Mouse (Mus musculus): ENCODE measurements at regions not wholly inside any gene's neighbourhood (a gene's known extent, or its start where the extent isn't known, plus 50 kb on each side); places are given as distances from the start of the nearest gene placed in this dataset.

DNA sequence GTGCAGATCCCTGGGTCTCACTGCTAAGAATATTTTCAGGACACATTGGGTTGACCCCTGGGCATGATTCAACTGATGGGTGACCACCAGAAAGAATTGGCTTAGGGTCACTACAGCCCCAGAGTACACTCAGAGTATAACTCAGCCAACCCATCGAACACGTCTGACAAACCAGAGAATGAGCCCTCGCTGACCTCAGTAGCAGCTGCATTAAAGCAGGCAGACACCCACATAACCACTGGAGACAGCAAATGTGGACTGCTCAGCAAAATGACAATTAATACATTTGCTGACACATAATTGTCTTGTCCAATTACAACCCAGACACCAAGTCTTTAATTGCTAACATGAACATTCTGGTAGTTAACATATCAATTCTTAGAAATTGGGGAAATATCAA is 175.7 kb downstream of the Cbln4 start:
- ATAC-seq (ENCODE audit: low FRiP score) (no peak), DNase-seq (ENCODE audit: low spot score, missing footprints) (no peak)
- WGBS, result 95% methylated on average over 3 of the region's 3 CpGs
- no peaks in the 10 kb centered on the region for H3K27me3 ChIP-seq (ENCODE audit: control insufficient read depth, insufficient read depth, low read length)
- H3K4me1 ChIP-seq (ENCODE audit: control insufficient read depth, insufficient read depth, low read length), result no peaks in the 10 kb centered on the region
- H3K9ac ChIP-seq (ENCODE audit: low read length), result no peak overlapping the region
- H3K27ac ChIP-seq (ENCODE audit: low read depth, low read length), result no peak overlapping the region
- no peak overlapping the region for H3K4me2 ChIP-seq
- no peaks in the 10 kb centered on the region for H3K36me3 ChIP-seq (ENCODE audit: control insufficient read depth, insufficient read depth, low read length)
- no peak overlapping the region for H3K4me3 ChIP-seq (ENCODE audit: low read depth, low read length)
- no peaks in the 10 kb centered on the region for H3K9me3 ChIP-seq (ENCODE audit: control insufficient read depth, low read length)

DNA sequence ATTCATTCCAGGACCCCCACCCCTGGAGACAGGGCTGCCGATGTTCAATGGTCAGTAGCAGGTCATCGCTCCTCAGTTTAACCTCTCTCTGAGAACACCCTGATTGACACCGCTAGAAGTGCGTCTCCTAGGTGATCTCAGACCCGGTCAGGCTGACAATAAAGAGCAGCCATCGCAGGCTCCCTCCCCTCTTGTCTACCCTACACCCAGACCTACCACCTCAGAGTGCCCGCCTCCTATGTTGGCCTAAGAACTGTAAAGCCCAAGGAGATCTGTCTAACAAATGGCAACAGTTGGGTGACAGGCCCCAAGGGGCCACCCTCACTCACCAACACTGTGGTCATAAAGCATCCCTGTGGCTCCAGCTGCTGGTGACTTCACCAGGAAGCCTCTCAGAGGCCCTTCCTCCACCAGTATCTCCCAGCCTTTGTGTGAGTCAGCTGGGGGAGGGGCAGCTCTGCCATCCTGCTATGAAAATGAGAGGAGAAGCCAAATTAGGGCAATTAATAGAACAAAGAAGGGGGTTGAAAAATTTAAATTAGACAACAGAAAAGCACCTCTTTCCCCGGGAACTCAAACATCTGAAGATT is 178.8 kb downstream of the Cbln4 start:
- Histone ChIP-seq H3K27me3 (ENCODE audit: control insufficient read depth, insufficient read depth, low read length) (no peaks in the 10 kb centered on the region), H3K4me2 (no peak overlapping the region), H3K9me3 (ENCODE audit: control insufficient read depth, low read length) (no peaks in the 10 kb centered on the region), H3K27ac (ENCODE audit: low read depth, low read length) (no peak overlapping the region), H3K4me1 (ENCODE audit: control insufficient read depth, insufficient read depth, low read length) (no peaks in the 10 kb centered on the region), H3K4me3 (ENCODE audit: low read depth, low read length) (no peak overlapping the region), H3K36me3 (ENCODE audit: control insufficient read depth, insufficient read depth, low read length) (no peaks in the 10 kb centered on the region), H3K9ac (ENCODE audit: low read length) (no peak overlapping the region)
- WGBS, result 83% methylated on average over 8 of the region's 8 CpGs
- DNase-seq (ENCODE audit: low spot score, missing footprints) (no peak), ATAC-seq (ENCODE audit: low FRiP score) (no peak)

DNA sequence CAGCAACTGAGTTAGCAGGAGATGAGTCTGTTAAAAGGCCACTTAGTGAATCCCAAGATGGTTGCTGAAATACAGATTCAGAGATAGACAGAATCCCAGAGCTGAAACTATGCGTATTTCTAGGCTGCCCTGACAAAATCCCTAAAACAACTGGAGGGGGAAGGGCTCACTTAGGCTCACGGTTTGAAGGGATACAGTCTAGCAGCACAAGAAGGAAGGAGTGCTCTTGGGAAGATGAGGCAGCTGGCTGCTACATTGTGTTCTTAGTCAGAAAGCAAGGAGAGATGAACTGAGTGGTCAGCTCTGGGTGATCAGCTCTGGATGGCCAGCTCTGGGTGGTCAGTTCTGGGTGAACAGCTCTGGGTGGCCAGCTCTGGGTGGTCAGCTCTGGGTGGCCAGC is 180.6 kb downstream of the Cbln4 start:
- no peak for DNase-seq (ENCODE audit: low spot score, missing footprints)
- H3K4me3 ChIP-seq (ENCODE audit: low read depth, low read length), result no peak overlapping the region
- no peaks in the 10 kb centered on the region for H3K9me3 ChIP-seq (ENCODE audit: control insufficient read depth, low read length)
- ATAC-seq (ENCODE audit: low FRiP score), result no peak
- no peaks in the 10 kb centered on the region for H3K4me1 ChIP-seq (ENCODE audit: control insufficient read depth, insufficient read depth, low read length)
- no peak overlapping the region for H3K4me2 ChIP-seq
- no peaks in the 10 kb centered on the region for H3K36me3 ChIP-seq (ENCODE audit: control insufficient read depth, insufficient read depth, low read length)
- 88% methylated on average over 2 of the region's 2 CpGs for WGBS
- no peak overlapping the region for H3K27ac ChIP-seq (ENCODE audit: low read depth, low read length)
- no peak overlapping the region for H3K9ac ChIP-seq (ENCODE audit: low read length)
- no peaks in the 10 kb centered on the region for H3K27me3 ChIP-seq (ENCODE audit: control insufficient read depth, insufficient read depth, low read length)

- Histone ChIP-seq H3K4me1 (ENCODE audit: control insufficient read depth, insufficient read depth, low read length) (no peaks in the 10 kb centered on the region), H3K4me2 (no peak overlapping the region), H3K9ac (ENCODE audit: low read length) (no peak overlapping the region), H3K36me3 (ENCODE audit: control insufficient read depth, insufficient read depth, low read length) (no peaks in the 10 kb centered on the region), H3K27ac (ENCODE audit: low read depth, low read length) (no peak overlapping the region), H3K9me3 (ENCODE audit: control insufficient read depth, low read length) (no peaks in the 10 kb centered on the region), H3K4me3 (ENCODE audit: low read depth, low read length) (no peak overlapping the region), H3K27me3 (ENCODE audit: control insufficient read depth, insufficient read depth, low read length) (no peaks in the 10 kb centered on the region)
- ATAC-seq (ENCODE audit: low FRiP score) (no peak), DNase-seq (ENCODE audit: low spot score, missing footprints) (no peak)
- WGBS, result 69% methylated on average over 5 of the region's 5 CpGs
Observed at GRCm38 (mm10) chr2:171858894-171859293, 184.4 kb downstream of the Cbln4 start.

- no peak overlapping the region for H3K4me2 ChIP-seq
- H3K36me3 ChIP-seq (ENCODE audit: control insufficient read depth, insufficient read depth, low read length), result no peaks in the 10 kb centered on the region
- ATAC-seq (ENCODE audit: low FRiP score) (no peak), DNase-seq (ENCODE audit: low spot score, missing footprints) (no peak)
- H3K4me1 ChIP-seq (ENCODE audit: control insufficient read depth, insufficient read depth, low read length), result no peaks in the 10 kb centered on the region
- H3K4me3 ChIP-seq (ENCODE audit: low read depth, low read length), result no peak overlapping the region
- no peak overlapping the region for H3K27ac ChIP-seq (ENCODE audit: low read depth, low read length)
- 84% methylated on average over 8 of the region's 8 CpGs for WGBS
- no peak overlapping the region for H3K9ac ChIP-seq (ENCODE audit: low read length)
- H3K9me3 ChIP-seq (ENCODE audit: control insufficient read depth, low read length), result no peaks in the 10 kb centered on the region
- no peaks in the 10 kb centered on the region for H3K27me3 ChIP-seq (ENCODE audit: control insufficient read depth, insufficient read depth, low read length)
Observed at GRCm38 (mm10) chr2:171856491-171856890, 186.8 kb downstream of the Cbln4 start.

GRCm38 (mm10) chr2:171846826-171847492 is 196.3 kb downstream of the Cbln4 start:
- Histone ChIP-seq H3K9ac (ENCODE audit: low read length) (no peak overlapping the region), H3K36me3 (ENCODE audit: control insufficient read depth, insufficient read depth, low read length) (no peaks in the 10 kb centered on the region), H3K4me1 (ENCODE audit: control insufficient read depth, insufficient read depth, low read length) (no peaks in the 10 kb centered on the region), H3K27ac (ENCODE audit: low read depth, low read length) (no peak overlapping the region), H3K4me2 (no peak overlapping the region), H3K4me3 (ENCODE audit: low read depth, low read length) (no peak overlapping the region), H3K27me3 (ENCODE audit: control insufficient read depth, insufficient read depth, low read length) (no peaks in the 10 kb centered on the region), H3K9me3 (ENCODE audit: control insufficient read depth, low read length) (no peaks in the 10 kb centered on the region)
- no peak for ATAC-seq (ENCODE audit: low FRiP score)
- 33% methylated on average over 4 of the region's 4 CpGs for WGBS
- no peak for DNase-seq (ENCODE audit: low spot score, missing footprints)

GRCm38 (mm10) chr2:171840058-171840713 is 203.1 kb downstream of the Cbln4 start:
- H3K4me1 ChIP-seq (ENCODE audit: control insufficient read depth, insufficient read depth, low read length), result no peaks in the 10 kb centered on the region
- no peaks in the 10 kb centered on the region for H3K9me3 ChIP-seq (ENCODE audit: control insufficient read depth, low read length)
- DNase-seq (ENCODE audit: low spot score, missing footprints), result no peak
- H3K36me3 ChIP-seq (ENCODE audit: control insufficient read depth, insufficient read depth, low read length), result no peaks in the 10 kb centered on the region
- H3K27me3 ChIP-seq (ENCODE audit: control insufficient read depth, insufficient read depth, low read length), result no peaks in the 10 kb centered on the region
- H3K4me2 ChIP-seq, result no peak overlapping the region
- no peak overlapping the region for H3K27ac ChIP-seq (ENCODE audit: low read depth, low read length)
- no peak overlapping the region for H3K4me3 ChIP-seq (ENCODE audit: low read depth, low read length)
- no peak overlapping the region for H3K9ac ChIP-seq (ENCODE audit: low read length)
- 71% methylated on average over 14 of the region's 14 CpGs for WGBS
- ATAC-seq (ENCODE audit: low FRiP score), result no peak

- Histone ChIP-seq H3K27me3 (ENCODE audit: control insufficient read depth, insufficient read depth, low read length) (no peaks in the 10 kb centered on the region), H3K9ac (ENCODE audit: low read length) (no peak overlapping the region), H3K4me2 (no peak overlapping the region), H3K4me1 (ENCODE audit: control insufficient read depth, insufficient read depth, low read length) (no peaks in the 10 kb centered on the region), H3K9me3 (ENCODE audit: control insufficient read depth, low read length) (no peaks in the 10 kb centered on the region), H3K27ac (ENCODE audit: low read depth, low read length) (no peak overlapping the region), H3K4me3 (ENCODE audit: low read depth, low read length) (no peak overlapping the region), H3K36me3 (ENCODE audit: control insufficient read depth, insufficient read depth, low read length) (no peaks in the 10 kb centered on the region)
- WGBS, result 90% methylated on average over 6 of the region's 6 CpGs
- DNase-seq (ENCODE audit: low spot score, missing footprints) (no peak), ATAC-seq (ENCODE audit: low FRiP score) (no peak)
Observed at GRCm38 (mm10) chr2:171822156-171822555, 221.1 kb downstream of the Cbln4 start.

- H3K36me3 ChIP-seq (ENCODE audit: control insufficient read depth, insufficient read depth, low read length), result no peaks in the 10 kb centered on the region
- H3K9me3 ChIP-seq (ENCODE audit: control insufficient read depth, low read length), result no peaks in the 10 kb centered on the region
- no peak overlapping the region for H3K4me3 ChIP-seq (ENCODE audit: low read depth, low read length)
- H3K27ac ChIP-seq (ENCODE audit: low read depth, low read length), result no peak overlapping the region
- H3K9ac ChIP-seq (ENCODE audit: low read length), result no peak overlapping the region
- H3K4me2 ChIP-seq, result no peak overlapping the region
- H3K27me3 ChIP-seq (ENCODE audit: control insufficient read depth, insufficient read depth, low read length), result no peaks in the 10 kb centered on the region
- no peak for DNase-seq (ENCODE audit: low spot score, missing footprints)
- H3K4me1 ChIP-seq (ENCODE audit: control insufficient read depth, insufficient read depth, low read length), result no peaks in the 10 kb centered on the region
- 72% methylated on average over 8 of the region's 8 CpGs for WGBS
- no peak for ATAC-seq (ENCODE audit: low FRiP score)
Observed at GRCm38 (mm10) chr2:171818504-171818903, 224.8 kb downstream of the Cbln4 start.
